Mouse (Mus musculus): ENCODE data around the gene Dscaml1.

Gene Dscaml1

DNA sequence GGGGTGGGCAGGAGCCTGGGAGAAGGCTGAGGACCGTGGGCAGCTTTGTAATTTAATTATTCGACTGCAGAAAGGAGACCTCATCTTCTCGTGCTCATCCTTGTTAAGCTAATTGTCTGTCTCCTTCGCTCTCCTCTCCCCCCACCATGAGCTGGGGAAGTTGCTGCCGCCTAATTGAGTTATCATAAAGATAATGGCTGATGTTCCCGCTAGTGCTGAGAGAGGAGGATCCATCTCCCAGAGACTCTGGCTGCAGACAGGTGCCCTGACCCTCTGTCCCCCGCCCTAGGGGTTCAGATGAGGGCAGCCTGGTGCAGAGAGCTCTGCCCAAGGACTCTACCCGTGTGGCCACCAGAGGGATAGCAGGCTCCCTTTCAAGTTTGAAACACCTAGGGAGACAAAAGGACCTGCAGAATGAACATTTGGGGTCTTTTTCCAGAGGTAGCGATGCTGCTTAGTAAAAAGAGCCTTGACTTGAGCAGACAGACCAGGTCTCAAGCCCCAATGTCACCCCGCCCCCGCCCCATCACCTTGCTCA, 256.1 kb downstream of the Dscaml1 start:
- DNase-seq (ENCODE audit: low spot score in 2 of 2): no peak

DNA sequence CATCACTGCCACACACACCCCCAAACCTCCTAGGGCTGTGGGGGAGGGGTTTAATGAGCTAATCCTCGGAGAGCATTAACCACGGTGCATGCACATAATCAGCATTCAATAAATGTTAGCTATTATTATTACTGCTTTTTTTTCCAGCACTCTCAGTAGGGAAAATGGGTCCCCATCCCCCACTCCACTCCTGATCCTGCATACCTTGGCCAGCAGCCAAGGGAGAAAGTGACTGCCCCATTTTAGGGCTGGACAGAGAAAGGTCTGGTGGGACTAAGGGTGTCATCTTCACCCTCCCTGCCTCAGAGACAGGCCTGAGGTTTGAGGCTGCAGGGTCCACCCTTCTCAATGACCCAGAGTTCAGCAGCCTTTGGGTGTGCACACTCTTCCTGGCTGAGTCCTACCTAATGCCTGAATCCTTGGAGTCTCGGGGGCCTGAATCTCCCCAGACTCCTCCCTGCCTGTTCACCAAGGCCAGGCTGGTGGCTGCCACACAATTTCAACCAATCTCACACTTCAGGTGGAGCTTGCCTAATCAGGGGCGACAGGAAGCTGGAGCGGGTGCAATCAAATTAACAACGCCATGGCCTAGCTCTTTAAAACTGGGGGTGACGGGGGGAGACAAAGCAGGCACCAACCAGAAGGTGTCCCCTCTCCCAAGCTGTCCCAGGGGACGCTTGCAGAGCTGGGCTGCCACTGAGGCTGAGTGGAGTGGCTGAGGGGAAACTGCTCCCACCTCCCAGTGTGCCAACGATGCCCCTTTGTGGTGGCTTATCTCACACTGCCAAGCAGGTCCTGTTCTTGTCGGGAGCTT, 267.2 kb downstream of the Dscaml1 start:
- DNase-seq (ENCODE audit: low spot score in 2 of 2): no peak

- no peak for DNase-seq (ENCODE audit: low spot score in 2 of 2)
Measured at GRCm38 (mm10) chr9:45694256-45694655, 267.8 kb downstream of the Dscaml1 start.

DNA sequence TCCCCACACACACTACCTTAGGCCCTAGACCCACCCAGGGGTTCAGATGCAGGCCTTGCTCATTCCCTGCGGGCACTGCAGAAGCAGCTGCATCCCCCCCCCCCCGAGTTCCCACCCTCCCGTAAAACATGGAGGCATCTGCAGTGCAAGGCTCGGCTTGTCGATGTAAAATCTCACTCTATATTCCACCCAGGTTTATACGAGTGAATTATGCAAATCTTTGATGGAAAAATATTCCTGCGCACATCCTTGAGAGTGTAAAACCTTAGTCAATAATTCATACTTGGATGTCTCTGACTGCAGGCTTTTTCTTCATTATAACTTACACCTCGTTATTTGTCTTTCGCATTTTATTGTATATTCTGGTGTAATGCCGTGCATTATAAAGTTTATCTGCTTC, 272.7 kb downstream of the Dscaml1 start:
- DNase-seq (ENCODE audit: low spot score in 2 of 2): no peak

DNA sequence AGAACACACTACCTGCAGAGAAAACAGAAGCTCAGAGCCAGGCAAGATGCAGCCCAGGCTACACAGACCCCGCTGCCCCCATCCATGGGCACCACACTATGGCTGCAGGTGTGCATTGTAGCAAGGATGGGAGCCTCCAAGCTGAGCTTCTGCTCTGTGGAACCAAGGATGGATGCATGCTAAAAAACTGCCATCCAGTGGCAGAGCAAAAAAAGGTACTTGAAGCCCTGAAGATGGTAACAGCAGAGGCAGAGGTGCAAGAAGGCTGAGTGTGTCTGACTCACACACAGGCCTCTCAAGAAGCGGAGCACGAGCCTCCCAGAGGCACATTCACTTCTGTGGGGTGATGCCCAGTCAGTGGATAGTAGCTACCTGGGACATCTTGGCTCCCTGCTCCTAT, 276.8 kb downstream of the Dscaml1 start:
- DNase-seq (ENCODE audit: low spot score in 2 of 2): no peak

- DNase-seq (ENCODE audit: low spot score in 2 of 2): no peak
Measured at GRCm38 (mm10) chr9:45704441-45704840, 278.0 kb downstream of the Dscaml1 start.

DNA sequence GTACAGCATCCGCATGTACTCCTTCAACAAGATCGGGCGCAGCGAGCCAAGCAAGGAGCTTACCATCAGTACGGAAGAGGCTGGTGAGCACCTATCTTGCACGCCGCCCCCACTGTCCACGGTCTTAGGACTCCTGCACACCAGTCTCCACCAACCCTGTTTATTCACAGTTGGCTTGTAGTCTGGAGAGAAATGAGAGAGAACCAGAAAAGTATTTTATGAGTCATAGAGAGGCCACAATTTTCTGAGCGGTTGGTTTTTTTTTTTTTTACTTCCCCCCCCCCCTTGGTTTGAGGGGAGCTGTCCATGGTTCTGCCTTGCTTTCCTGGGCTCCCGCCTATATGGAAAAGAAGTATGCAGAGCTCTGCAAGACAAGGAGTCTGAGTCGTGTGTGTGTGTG, 283.9 kb downstream of the Dscaml1 start:
- no peak for DNase-seq (ENCODE audit: low spot score in 2 of 2)

- no peak for DNase-seq (ENCODE audit: low spot score in 2 of 2)
Measured at GRCm38 (mm10) chr9:45715387-45715786, 289.0 kb downstream of the Dscaml1 start.

DNA sequence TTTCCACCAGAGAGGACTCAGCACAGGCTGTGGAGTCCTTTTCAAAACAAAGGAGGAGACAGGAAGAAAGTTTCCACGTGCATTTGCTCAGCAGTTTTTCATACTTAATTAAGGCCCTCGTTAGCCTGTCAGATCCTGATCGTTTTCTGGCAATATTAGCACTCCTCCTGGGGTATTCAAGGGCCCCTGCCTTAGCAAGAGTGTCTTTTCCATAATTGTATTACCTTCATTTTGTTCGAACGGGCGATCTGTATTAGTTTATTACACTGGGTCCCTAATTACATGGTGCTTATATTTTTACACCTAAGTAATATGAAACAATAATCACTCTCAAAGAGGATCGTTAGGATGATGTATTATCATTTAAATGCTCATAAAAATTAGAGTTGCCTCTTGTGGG, 293.6 kb downstream of the Dscaml1 start:
- DNase-seq (ENCODE audit: low spot score in 2 of 2): no peak

GRCm38 (mm10) chr9:45731851-45732250, 305.4 kb downstream of the Dscaml1 start:
- DNase-seq (ENCODE audit: low spot score in 2 of 2): no peak

DNA sequence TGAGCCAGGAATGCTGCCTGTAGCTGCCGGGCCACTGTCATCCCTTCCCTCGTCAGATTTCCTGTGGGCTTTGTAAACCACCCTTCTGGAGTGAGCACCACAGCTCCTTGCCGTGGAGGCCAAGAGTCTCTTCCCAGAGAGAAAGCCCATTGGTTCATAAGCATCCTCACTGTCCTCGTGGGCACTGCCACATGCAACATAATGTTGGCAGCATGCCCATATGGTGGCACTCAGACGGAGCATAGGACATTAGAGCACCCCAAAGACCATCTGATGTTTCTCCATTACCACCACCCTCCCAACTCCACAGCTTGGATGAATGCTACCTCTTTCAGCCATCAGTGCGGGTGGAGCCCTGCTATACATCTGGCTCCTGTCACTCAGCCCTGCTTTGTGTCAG, 306.8 kb downstream of the Dscaml1 start:
- no peak for DNase-seq (ENCODE audit: low spot score in 2 of 2)

DNA sequence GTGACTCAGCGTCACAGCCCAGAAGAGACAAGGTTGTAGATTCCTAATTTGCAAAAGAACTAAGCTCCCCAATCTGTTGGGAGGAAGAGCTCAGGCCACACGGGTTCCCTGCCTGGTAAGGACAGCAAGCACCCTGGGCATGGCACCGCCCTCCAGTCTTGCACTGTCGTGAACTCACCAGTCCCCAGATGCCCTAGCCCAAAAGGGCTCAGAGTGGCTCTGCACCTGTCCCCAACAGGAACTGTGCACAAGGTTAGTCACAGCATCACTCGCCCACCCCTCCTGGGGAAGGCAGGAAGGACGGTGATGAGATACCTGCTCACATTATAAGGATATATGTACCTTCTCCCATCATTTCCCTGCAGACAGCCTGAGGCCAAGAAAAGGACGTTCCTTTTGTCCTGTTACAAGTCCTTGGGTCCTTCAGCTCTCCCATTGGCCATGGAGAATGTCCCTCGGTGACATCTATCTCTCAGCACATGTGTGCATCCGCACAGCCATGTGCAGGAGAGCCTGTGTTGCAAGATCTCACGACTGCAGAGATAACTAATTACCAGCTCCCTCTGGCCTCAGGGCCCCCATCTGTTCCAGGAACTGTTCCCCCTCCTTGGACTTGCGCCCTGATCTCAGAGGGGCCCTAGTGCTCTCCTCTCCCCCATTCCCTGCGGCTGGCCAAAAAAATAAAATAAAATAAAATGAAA, 312.7 kb downstream of the Dscaml1 start:
- DNase-seq (ENCODE audit: low spot score in 2 of 2): no peak

DNA sequence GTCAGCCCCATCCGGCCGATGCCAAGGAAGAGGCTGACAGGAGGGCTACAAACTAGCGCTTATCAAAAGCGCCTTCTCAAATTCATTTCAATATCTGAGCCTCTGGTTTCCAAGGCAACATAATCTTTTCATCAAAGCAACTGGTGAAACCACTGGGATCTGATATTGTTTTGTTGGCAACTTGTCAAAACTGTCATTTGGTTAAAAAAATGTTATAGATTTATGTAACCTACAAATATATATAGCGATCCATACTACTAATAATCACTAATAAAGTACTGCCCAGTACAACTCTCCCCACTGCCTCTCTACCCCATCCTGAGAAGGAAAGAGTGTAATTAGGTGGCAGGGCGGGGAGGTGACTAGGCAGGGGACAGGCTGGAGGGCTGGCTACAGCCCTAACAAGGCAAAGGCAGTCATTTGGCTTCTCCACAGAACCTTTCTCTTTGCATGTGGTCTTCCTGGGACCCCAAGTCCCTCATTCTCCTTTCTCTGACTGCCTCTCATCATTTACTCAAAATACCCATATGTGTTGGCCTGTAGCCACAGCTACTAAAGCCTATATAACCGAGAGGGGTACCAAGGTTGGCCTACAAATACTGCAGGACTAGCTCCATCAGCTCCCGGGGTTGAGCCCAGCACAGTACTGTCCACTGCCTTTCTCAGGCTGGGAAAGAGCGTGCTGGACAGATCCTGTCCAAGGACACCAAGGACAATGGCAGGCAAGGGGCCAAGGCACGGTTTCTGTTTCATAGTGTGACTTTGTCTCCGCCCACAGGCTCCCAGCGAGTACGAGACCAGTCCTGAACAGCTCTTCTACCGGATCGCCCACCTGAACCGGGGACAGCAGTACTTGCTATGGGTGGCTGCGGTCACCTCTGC, 313.5 kb downstream of the Dscaml1 start:
- no peak for DNase-seq (ENCODE audit: low spot score in 2 of 2)

DNA sequence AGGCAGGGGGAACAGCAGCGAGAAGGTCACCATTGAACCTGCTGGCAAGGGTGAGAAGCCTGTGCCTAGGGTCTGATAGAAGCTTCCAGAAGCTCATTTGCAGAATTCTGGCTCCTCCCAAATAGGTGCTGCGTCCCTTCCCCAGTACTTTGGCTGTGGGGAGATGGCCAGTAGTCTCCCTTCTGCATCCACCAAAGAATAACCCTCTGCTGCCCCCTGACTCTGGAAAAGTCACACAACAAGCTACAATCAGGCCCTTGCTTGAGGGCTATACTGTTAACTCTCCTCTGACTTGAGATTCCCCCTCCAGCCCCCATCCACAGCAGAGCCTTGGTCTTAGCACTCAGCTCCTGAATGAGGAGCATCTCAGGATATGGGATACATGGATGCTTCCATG, 314.2 kb downstream of the Dscaml1 start:
- DNase-seq (ENCODE audit: low spot score in 2 of 2): no peak

DNA sequence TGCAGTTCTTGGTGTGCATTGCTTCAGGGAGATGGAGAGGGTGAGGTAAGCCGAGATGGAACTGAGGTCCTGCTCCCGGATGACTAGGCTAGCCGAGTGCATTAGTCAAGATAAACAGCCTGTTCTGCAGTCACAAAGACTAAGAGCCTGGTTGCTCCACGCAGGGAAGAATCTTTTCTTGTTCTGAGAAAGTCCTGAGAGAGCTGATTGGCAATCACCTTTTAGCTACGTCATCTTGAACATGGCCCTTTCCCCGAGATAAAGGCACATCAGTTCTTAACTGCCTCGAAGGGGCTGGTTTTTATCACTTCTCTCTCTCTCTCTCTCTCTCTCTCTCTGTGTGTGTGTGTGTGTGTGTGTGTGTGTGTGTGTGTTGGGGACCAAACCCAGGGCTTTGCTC, 319.0 kb downstream of the Dscaml1 start:
- DNase-seq (ENCODE audit: low spot score in 2 of 2): no peak

- DNase-seq (ENCODE audit: low spot score in 2 of 2): no peak
Measured at GRCm38 (mm10) chr9:45749917-45750316, 323.5 kb downstream of the Dscaml1 start.

- peak in 1 of 2 experiments; percentile 45 for DNase-seq (ENCODE audit: low spot score in 2 of 2)
Measured at GRCm38 (mm10) chr9:45754452-45755091, 328.1 kb downstream of the Dscaml1 start.

- DNase-seq (ENCODE audit: low spot score in 2 of 2): no peak
Measured at GRCm38 (mm10) chr9:45766195-45766594, 339.8 kb downstream of the Dscaml1 start.

DNA sequence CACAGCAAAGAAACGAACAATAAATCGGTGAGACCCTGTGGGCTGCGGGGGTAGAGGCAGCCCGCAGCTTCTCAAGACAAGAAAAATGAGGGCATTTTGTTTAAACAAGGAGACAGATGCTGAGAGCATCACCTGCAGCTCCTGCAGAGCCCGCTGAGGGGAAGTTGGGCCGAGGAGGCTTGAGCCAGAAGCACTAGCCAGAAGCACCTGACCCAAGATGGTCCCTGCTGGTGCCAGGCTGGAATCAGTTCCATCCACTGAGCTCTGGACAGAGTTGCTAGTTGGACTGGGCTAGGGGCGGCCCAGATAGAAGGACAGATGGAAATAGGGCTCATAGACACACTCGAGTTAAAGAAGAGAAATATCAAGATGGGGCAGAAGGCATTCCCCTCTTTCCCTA, 340.7 kb downstream of the Dscaml1 start:
- DNase-seq (ENCODE audit: low spot score in 2 of 2): no peak

- no peak for DNase-seq (ENCODE audit: low spot score in 2 of 2)
Measured at GRCm38 (mm10) chr9:45768421-45768820, 342.0 kb downstream of the Dscaml1 start.

GRCm38 (mm10) chr9:45769596-45769995, 343.2 kb downstream of the Dscaml1 start:
- DNase-seq (ENCODE audit: low spot score in 2 of 2): no peak

GRCm38 (mm10) chr9:45774088-45774487, 347.7 kb downstream of the Dscaml1 start:
- no peak for DNase-seq (ENCODE audit: low spot score in 2 of 2)

Measured in urinary bladder, adult 18-20 months (tissue).